Mouse (Mus musculus): ENCODE results near the gene Gsn.

Gsn gene

DNA sequence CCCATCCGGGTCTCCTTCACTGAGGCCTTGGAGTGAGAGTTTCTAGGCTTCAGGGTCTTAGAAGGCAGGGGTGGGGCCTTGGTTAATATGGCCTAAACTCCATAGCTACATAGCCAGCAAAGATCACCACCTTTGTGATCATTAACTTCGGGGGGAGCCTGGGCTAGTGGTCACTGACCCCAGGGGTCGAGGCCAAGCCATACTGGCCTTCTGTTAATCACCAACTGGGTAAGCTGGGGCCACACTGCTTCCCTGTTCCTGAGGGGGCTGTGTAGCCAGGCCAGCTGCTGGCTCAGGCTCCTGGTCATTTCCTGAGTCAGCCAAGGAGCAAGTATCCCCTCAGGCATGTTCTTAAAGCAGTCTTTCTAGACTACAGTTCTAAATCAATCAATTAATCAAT lies 23.8 kb downstream of the Gsn start:
- no peak for DNase-seq (ENCODE audit: low read depth)

DNA sequence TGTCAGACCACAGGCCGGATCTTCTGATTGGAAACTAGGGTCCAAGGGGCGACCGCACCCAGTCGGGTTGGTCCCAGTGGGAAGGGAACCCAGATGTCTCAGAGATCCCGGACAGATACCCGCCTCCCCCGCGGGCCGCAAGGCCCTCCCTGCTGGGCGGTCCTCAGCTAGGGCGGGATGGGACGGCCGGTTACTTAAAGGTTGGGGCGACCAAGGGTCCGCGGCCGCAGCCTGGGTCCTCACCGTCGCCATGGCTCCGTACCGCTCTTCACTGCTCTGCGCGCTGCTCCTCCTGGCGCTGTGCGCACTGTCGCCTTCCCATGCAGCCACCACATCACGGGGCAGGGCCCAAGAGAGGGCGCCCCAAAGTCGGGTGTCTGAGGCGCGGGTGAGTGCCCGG lies 26.0 kb downstream of the Gsn start:
- DNase-seq (ENCODE audit: low read depth): no peak

DNA sequence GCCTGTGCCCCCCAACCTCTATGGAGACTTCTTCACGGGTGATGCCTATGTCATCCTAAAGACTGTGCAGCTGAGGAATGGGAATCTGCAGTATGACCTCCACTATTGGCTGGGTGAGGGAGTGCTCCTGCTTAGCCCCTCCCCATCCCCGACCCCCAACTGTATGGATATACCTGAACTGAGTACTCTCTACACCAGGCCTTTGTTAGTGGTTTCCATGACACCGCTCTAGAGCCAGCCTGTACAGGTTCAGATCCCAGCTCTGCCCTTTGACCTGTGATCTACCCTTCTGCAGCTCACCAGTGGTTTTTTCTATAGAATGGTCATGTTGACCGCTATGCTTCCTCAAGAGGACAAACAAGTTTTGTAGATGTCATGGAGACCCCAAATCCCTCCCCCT lies 27.8 kb downstream of the Gsn start:
- DNase-seq (ENCODE audit: low read depth): no peak

DNA sequence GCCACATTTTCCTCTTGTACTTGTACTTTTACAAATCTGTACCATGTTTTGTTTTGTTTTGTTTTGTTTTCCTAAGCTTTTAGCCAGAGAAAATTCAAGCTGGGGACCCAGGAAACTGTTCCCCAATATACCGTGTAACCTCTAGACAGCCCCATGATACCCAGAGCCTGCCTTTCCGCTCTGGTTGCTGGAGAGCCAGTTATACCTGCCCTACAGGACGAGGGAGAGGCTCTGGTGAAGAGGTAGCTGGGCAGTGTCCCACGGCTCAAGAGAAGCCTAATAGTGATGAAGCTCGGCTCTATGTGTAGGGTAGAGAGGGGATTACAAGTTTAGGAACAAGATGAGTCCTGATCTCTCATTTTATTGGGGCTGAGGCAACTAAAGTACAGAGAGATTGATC lies 29.0 kb downstream of the Gsn start:
- DNase-seq (ENCODE audit: low read depth): no peak

DNA sequence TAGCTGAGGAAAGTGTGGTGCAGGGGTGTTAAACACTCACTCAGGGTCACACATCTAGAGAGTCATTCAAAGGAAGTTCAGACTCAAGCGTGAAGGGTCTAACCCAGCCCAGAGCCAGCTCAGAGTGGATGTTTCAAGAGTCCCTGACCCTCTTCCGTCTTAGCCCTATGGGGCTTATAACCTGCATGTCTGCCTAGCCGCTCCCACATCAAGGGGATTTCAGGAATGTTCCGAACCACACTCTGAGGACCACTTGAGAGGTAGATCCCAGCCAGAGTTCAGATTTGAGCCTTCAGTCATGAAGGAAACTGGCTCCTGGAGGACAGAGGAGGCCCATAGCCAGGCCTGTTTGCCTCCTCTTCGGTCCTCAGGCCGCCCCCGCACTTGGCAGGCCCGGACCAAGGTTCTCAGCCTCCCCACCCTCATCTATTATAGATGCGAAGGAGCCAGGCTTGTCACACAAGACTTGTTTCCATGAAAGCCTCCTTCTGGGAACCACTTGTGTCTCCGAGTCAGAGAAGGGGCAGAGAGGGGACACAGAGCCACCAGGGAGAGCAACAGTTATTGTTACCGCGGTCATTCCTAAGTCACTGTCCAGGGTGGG lies 30.9 kb downstream of the Gsn start:
- DNase-seq (ENCODE audit: low read depth): no peak

DNA sequence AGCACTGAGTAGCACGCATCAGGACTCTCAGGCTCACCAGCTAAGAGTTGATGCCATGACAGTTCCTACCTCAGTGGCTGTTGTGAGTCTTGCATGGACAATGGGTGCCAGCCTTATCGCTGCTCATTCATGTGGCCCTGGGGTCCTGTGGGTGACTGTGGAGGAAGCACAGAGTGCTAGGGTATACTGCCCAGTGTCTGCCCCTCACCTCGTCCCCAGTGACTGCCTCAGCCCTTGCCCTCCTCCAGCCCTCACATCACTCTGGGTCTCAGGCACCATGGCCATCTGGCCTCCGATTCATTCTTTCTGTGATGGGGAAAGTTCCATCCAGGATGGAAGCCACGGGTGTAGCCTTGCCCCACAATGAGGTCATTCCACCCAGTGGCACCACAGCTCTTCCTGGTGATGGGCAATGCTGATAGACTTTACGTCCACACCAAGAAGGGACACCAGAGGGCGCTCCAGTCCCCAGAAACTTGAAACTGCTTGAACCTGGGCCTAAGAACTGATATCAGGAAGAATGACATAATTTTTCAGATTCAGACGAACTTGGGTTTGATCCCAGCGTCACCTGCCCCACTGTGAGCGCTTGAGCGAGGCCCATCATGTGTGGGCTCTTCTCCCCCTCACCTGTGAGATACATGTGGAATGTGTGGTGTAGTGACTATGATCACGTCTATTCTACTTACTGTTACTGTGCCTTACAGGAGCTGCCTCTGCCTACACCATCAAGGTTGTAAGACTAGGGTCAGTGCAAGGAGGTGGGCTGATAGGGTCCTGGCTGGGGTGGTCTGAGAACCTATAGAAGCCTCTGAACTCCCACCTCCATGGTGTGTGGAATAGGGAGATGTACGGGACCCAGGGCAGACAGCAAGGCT lies 32.8 kb downstream of the Gsn start:
- DNase-seq (ENCODE audit: low read depth): peak; percentile 77

DNA sequence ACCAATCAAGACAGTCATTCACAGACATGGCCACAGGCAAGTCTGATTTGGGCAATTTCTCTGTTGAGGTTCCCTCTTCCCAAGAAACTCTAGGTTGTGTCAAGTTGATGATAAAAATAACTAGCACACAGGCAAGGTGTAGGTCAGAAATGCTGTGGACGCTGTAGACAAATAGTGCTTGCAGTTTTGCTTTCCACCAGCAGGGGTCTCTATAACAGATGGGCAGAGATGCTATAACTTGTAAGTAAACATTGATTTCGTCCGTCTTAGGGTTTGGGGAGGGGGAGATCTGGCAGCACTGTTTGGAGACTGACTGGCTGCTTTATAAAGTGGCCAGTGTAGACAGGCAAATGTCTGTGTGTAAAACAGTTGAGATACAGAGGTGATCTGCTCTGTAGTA lies 35.7 kb downstream of the Gsn start:
- DNase-seq (ENCODE audit: low read depth): peak; percentile 50

DNA sequence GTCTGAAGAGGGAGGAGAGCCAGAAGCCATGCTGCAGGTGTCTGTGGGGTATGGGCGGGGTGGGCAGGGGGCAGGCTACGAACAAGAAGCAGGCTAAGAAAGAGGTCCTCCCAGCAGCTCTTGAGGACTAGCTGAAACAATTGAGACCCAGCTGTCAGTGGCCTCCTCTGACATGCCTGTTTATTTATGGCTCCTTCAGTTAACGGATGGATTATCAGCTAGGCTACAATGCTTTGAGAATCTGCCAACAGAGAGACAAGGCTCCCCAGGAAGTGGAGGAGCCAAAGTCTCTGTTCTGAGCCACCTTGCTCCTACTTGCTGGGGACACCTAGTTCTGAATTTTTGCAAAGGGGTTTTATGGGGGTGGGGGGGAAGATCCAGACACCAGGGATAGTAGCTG lies 36.5 kb downstream of the Gsn start:
- no peak for DNase-seq (ENCODE audit: low read depth)

DNA sequence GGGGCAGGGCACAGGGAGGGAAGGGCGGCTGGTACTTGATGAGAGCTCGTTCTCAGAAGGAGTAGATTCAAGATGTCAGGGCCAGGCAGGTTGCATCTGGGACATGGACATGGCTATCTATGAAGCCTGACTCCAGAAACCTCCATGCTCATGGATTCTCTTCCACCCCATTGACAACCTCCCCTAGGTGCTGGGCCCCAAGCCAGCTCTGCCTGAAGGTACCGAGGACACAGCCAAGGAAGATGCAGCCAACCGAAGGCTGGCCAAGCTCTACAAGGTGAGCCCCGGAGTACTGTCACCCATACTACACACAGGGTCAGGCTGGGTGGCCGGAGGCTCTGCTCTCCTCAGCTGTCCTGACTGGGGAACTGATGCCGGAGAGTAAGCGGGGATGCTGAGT lies 37.1 kb downstream of the Gsn start:
- DNase-seq (ENCODE audit: low read depth): no peak

DNA sequence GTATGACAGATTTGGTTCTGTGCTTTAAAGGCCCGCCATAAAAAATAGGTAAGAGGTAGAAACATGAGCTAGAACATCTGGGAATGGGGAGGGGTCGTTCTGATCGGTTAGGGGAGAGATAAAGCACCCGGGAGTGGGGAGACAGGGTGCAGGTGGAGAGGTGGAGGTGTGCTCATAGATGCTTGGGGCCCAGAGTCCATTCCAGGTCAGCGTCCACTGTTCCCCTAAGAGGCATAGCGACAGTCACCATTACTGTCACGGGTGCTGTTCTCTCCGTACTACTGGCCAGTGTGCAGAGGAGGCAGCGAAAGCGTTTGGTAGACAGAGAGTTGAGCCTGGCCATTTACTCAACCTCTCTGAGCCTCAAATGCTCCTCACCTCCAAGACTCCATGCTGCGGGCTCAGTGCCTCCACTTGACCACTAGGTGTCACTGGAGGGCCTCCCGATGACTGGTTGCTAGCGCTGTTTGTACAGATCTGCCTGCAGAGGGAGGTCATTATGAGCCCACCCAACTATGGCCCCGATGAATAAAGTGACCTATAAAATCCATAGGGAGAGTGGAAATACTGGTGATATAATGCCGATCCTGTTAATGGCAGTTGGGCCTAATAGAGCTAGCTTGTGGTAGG lies 41.6 kb downstream of the Gsn start:
- DNase-seq (ENCODE audit: low read depth): peak; percentile 80

DNA sequence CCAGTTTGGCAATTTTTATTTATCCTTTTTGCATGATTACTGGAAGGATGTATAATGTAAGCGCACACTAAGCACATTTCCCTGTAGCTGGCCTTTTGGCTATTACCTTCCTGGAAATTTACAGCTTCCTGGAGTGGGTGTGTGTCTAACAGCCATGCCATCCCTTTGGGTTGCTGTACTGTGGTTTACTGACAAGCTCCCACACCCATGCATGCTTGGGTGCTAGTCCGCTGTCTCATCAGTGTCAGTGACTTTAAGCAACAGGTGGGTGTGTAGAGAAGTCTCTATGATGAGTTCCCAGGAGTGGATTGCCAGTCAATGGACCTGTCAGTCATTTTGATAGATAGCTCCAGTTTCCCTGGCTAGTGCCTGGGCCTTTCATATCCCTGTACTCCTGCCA lies 43.3 kb downstream of the Gsn start:
- DNase-seq (ENCODE audit: low read depth): no peak

DNA sequence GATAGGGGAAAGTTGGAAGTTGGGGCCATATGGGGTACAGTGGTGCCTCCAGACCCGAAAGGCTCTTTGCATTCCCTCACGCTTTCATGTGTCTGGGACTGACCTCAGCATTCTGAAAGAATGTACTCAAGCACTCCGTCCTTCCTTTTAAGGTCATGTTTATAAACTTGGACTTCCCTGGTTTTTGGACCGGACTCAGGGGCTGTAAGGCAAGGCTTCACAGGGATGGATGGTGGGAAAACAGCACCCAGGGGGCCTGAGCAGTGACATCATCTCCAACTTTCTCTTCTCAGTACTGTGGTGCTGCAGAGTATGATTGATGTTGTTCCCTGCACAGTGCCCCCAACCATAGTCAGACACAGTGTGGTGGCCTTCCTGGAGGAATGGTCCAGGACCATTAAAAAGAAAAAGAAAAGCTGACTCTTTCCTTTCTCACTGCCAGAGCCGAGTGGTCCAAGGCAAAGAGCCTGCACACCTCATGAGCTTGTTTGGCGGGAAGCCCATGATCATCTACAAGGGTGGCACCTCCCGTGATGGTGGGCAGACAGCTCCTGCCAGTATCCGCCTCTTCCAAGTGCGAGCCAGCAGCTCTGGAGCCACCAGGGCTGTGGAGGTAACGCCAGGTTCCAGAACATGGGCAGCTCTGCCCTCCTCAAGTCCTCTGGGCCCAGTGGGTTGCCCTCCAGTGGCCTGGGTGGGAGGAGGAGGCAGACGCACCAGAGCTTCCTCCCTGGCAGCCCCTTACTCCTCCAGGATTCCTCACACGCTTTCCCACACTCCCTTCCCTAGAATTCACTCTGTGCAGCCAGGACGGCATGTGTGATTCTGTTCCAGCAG lies 46.1 kb downstream of the Gsn start:
- no peak for DNase-seq (ENCODE audit: low read depth)

DNA sequence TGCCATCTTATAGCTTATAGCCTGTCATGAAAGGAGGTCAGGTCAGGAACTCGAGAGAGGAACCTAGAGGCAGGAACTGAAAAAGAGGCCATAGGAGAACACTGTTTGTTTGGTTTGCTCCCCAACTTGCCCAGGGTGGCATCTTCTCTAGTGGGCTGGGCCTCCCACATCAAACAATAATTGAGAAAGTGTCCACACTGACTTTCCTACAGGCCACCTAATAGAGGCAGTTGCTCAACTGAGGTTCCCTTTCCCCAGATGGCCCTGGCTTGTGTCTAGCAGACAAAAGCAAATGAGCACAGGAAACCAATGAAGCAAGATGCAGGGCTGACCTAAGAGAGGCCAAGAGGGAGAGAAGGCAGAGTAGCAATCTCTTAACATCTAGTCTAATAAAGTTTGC lies 52.0 kb downstream of the Gsn start:
- no peak for DNase-seq (ENCODE audit: low read depth)

DNA sequence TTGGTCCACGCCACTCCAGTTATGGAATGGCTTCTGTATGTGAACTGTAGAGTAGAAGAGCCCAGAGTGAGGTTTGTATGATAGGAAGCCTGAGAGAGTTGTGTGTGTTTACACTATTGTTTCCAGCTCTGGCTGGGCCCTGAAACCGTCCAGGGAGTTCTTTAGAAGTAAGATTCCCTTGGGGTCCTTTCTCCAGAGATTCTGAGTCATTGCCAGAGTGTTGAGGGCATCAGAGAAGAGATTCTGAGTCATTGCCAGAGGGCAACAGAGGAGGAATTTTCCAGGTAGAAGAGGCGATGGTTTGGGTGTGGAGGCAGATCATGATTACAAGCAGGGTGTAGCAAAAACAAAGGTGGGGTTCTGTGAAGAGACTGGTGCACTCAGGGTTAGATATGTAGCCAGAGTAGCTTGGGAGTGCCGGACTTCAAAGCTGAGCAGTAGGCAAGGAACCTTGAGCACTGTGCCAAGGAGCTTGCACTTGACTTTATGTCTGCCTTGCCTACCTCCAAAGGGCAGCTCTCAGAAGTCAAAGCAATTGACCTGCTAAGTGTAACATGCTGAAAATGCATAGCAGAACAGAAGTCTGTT lies 53.8 kb downstream of the Gsn start:
- DNase-seq (ENCODE audit: low read depth): no peak

DNA sequence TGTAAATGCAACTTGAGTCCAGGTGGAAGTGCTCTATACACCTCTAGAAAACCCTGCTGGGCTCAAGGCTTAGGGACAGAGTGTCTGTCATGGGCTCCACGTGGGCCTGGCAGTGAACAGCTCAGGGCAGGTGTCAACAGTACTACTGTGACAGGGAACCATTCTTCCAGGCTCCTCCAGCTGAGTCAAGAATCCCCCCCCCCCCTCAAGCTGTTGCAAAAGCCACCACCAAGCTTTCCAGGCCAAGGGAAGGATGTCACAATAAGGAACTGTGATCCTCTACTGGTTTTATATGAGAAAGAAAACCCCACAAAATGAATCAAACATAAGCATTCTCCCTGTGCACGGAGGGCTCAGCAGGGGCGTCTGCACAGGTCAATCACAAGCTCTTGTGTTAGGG lies 58.1 kb downstream of the Gsn start:
- DNase-seq (ENCODE audit: low read depth): no peak

DNA sequence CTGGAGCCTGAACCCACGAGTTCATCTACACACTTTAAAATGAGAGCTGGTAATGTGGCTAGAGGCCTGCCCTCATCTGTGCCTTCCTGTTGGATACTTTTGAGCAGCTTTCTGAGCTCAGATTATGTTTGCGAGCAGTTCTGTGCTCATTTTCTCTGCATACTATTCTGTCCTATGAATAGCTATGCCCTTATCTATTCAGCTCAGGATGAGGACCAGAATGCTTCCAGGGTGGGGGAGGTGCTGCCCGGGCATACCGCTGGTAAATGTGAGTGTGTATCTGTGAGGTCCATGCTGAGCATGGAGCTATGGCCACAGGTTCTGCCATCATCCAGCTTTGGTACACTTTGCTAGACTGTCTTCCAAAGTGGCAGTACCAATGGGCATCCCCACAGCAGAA lies 61.4 kb downstream of the Gsn start:
- DNase-seq (ENCODE audit: low read depth): peak; percentile 57

DNA sequence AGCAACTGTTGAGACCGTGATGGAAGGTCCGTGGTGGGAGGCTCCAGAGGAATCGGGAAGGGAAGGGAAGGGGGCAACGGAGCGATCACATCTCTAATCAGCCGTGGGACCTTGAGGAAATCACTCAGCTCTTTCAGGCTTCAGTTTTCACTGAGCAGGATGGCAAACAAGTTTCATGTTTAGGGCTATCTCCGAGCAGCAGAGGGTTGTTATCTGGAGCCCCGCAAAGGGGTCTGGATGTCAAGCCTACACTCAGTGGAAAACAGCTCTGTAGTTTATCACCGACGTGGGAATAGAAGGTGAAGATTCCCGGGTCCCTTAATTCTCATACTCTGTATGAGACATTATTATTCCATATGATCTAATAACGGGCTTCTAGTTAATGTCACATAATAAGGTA lies 62.2 kb downstream of the Gsn start:
- DNase-seq (ENCODE audit: low read depth): no peak

DNA sequence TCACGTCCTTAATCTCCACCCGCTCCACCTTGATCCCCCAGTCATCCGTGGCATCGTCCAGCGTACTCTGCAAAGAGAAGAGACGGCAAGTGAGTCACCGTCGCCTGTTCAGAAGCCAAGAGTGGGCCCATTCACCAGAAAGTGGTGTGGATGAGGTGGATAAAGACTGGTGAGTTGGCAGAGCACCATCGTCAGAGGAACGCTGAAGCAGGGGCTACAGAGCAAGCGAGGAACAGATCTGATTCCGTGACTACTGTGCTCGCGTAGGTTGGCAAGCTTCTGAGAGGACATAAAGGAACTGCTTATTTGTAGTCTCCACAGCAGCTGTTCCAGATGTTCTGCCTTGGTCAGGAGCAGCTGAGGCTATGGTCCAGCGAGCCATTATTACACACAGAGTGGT lies 64.2 kb downstream of the Gsn start:
- no peak for DNase-seq (ENCODE audit: low read depth)

DNA sequence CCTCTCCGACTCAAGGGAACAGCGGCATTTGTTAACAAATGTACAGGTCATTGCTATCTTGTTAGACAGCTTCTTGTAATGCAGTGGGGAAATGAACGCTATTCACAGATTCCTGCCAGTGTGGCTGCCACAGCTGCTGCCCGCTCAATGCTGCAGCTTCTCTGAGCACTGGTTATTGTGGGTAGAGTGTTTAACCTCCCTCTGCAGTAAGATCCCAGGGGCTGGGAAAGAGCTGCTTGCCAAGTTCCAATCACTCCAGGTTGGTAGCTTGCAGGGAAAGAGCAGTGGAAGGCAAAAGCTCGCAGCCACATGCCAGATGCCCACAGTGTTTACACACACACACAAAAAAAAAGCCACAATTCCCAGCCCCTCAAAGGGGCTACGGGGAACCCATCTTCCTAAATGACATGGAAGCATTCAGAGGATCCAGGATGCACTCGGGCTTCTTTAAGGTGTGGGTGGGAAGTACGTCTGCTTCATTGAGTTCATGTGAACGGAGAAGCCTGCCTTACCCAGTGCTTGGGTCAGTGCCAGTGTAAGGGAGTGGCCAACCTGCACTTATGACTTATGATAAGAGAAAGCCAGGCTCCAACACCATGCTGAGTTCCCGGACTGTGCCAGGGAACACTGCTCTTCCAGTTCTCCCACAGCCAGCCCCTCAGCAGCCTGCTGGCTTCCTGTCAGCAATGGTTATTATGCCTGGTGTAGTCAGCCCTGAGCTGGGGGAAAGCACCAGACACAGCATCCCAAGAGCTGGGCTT lies 66.4 kb downstream of the Gsn start:
- no peak for DNase-seq (ENCODE audit: low read depth)

DNA sequence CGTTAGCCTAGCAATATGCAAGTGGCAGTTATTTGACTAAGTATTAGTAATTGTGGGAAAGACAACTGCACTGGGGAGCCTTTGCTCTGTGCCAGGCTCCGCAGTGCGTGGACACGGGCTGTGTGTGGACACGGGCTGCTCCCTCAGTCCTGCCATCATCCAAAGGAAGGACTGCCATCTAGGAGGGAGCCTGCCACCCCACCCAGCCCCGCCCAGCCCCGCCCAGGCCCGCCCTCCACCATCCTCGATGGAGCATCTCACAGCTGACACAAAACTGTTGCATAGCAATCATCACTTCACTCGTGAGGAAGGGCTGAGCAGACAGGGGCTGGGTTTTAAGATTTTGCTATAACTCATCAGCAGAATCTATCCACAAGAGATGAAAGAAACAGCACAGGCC lies 69.8 kb downstream of the Gsn start:
- DNase-seq (ENCODE audit: low read depth): no peak

DNA sequence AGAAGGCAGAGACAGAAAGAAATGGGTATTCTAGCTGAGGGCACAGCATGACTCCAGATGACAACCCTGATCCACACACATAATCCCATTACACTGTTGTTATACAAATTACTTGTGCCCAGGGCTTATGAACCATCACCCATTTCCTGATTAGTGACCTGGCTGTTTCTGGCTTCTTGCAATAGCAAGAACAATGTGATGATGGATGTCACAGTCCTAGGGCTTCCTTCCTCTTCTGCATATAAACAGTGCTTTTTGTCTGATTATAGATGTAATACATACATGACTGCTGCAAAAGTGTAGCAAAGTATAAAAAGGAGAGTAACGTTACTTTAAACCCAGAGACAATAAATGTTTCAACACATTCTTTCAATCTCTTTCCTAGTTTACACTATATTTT lies 70.8 kb downstream of the Gsn start:
- no peak for DNase-seq (ENCODE audit: low read depth)
